Mouse (Mus musculus): ENCODE measurements around the gene Ccdc173.
"Not testable (repeated sequence)": the region's sequence is repeated elsewhere in the genome, so short reads cannot be mapped to it uniquely, and the experiment has no call there.

Gene Ccdc173

GRCm38 (mm10) chr2:69825898-69826297, 36.5 kb upstream of the Ccdc173 start:
- no peaks in the 10 kb centered on the region for H3K36me3 ChIP-seq (ENCODE audit: insufficient read depth, low read length)
- H3K9me3 ChIP-seq (ENCODE audit: low read length): no peaks in the 10 kb centered on the region
- peaks cover 33% of the 10 kb centered on the region for H3K27me3 ChIP-seq (ENCODE audit: insufficient read depth, low read length)
- no peak overlapping the region for H3K4me3 ChIP-seq (replicated peaks; ENCODE audit: low read length)
- H3K4me1 ChIP-seq (replicated peaks; ENCODE audit: low read depth, low read length): peaks cover 24% of the 10 kb centered on the region
- no peak for TF ChIP-seq POU5F1 (IDR thresholded peaks at IDR 0.05; ENCODE audit: borderline replicate concordance, low read length)
- TF ChIP-seq CTCF (conservative IDR thresholded peaks at IDR 0.05; ENCODE audit: low read length): no peak
- no peak for TF ChIP-seq NANOG (IDR thresholded peaks at IDR 0.05; ENCODE audit: borderline replicate concordance, low read length)

- no peak for TF ChIP-seq POU5F1 (IDR thresholded peaks at IDR 0.05; ENCODE audit: borderline replicate concordance, low read length)
- Histone ChIP-seq H3K9me3 (ENCODE audit: low read length) (no peaks in the 10 kb centered on the region), H3K27me3 (ENCODE audit: insufficient read depth, low read length) (peaks cover 41% of the 10 kb centered on the region), H3K4me1 (replicated peaks; ENCODE audit: low read depth, low read length) (peaks cover 21% of the 10 kb centered on the region), H3K36me3 (ENCODE audit: insufficient read depth, low read length) (no peaks in the 10 kb centered on the region), H3K4me3 (replicated peaks; ENCODE audit: low read length) (peak overlapping the region; percentile 85)
Observed at GRCm38 (mm10) chr2:69823129-69823677, 33.8 kb upstream of the Ccdc173 start.

GRCm38 (mm10) chr2:69822361-69823128, 33.2 kb upstream of the Ccdc173 start:
- Histone ChIP-seq H3K4me1 (replicated peaks; ENCODE audit: low read depth, low read length) (peaks cover 18% of the 10 kb centered on the region), H3K9me3 (ENCODE audit: low read length) (no peaks in the 10 kb centered on the region), H3K27me3 (ENCODE audit: insufficient read depth, low read length) (peaks cover 41% of the 10 kb centered on the region), H3K36me3 (ENCODE audit: insufficient read depth, low read length) (no peaks in the 10 kb centered on the region), H3K4me3 (replicated peaks; ENCODE audit: low read length) (peak overlapping the region; percentile 85)
- TF ChIP-seq POU5F1 (IDR thresholded peaks at IDR 0.05; ENCODE audit: borderline replicate concordance, low read length): no peak
- no peak for TF ChIP-seq CTCF (conservative IDR thresholded peaks at IDR 0.05; ENCODE audit: low read length)
- TF ChIP-seq NANOG (IDR thresholded peaks at IDR 0.05; ENCODE audit: borderline replicate concordance, low read length): no peak

- H3K36me3 ChIP-seq (ENCODE audit: insufficient read depth, low read length): no peaks in the 10 kb centered on the region
- H3K27me3 ChIP-seq (ENCODE audit: insufficient read depth, low read length): peaks cover 41% of the 10 kb centered on the region
- peak within 1 kb of the TSS; percentile 85 for H3K4me3 ChIP-seq (replicated peaks; ENCODE audit: low read length)
- peaks cover 18% of the 10 kb centered on the region for H3K4me1 ChIP-seq (replicated peaks; ENCODE audit: low read depth, low read length)
- no peaks in the 10 kb centered on the region for H3K9me3 ChIP-seq (ENCODE audit: low read length)
- TF ChIP-seq CTCF (conservative IDR thresholded peaks at IDR 0.05; ENCODE audit: low read length) (no peak), NANOG (IDR thresholded peaks at IDR 0.05; ENCODE audit: borderline replicate concordance, low read length) (no peak), POU5F1 (IDR thresholded peaks at IDR 0.05; ENCODE audit: borderline replicate concordance, low read length) (no peak)
Observed at GRCm38 (mm10) chr2:69821711-69822110, 32.3 kb upstream of the Ccdc173 start, which contains the start of gene Klhl23. Klhl23 (plus strand) TSS chr2:69821944.

GRCm38 (mm10) chr2:69820201-69820600, 30.8 kb upstream of the Ccdc173 start:
- Histone ChIP-seq H3K9me3 (ENCODE audit: low read length) (no peaks in the 10 kb centered on the region), H3K4me3 (replicated peaks; ENCODE audit: low read length) (no peak overlapping the region), H3K36me3 (ENCODE audit: insufficient read depth, low read length) (no peaks in the 10 kb centered on the region), H3K4me1 (replicated peaks; ENCODE audit: low read depth, low read length) (peaks cover 16% of the 10 kb centered on the region), H3K27me3 (ENCODE audit: insufficient read depth, low read length) (peaks cover 39% of the 10 kb centered on the region)
- TF ChIP-seq CTCF (conservative IDR thresholded peaks at IDR 0.05; ENCODE audit: low read length) (no peak), NANOG (IDR thresholded peaks at IDR 0.05; ENCODE audit: borderline replicate concordance, low read length) (no peak), POU5F1 (IDR thresholded peaks at IDR 0.05; ENCODE audit: borderline replicate concordance, low read length) (no peak)

GRCm38 (mm10) chr2:69818350-69819085, 29.1 kb upstream of the Ccdc173 start:
- Histone ChIP-seq H3K4me1 (replicated peaks; ENCODE audit: low read depth, low read length) (peaks cover 12% of the 10 kb centered on the region), H3K36me3 (ENCODE audit: insufficient read depth, low read length) (no peaks in the 10 kb centered on the region), H3K4me3 (replicated peaks; ENCODE audit: low read length) (no peak overlapping the region), H3K9me3 (ENCODE audit: low read length) (no peaks in the 10 kb centered on the region), H3K27me3 (ENCODE audit: insufficient read depth, low read length) (peaks cover 24% of the 10 kb centered on the region)
- TF ChIP-seq CTCF (conservative IDR thresholded peaks at IDR 0.05; ENCODE audit: low read length) (no peak), NANOG (IDR thresholded peaks at IDR 0.05; ENCODE audit: borderline replicate concordance, low read length) (no peak), POU5F1 (IDR thresholded peaks at IDR 0.05; ENCODE audit: borderline replicate concordance, low read length) (no peak)

- Histone ChIP-seq H3K4me3 (replicated peaks; ENCODE audit: low read length) (no peak overlapping the region), H3K9me3 (ENCODE audit: low read length) (no peaks in the 10 kb centered on the region), H3K4me1 (replicated peaks; ENCODE audit: low read depth, low read length) (peaks cover 1% of the 10 kb centered on the region), H3K27me3 (ENCODE audit: insufficient read depth, low read length) (peaks cover 17% of the 10 kb centered on the region), H3K36me3 (ENCODE audit: insufficient read depth, low read length) (no peaks in the 10 kb centered on the region)
- TF ChIP-seq CTCF (conservative IDR thresholded peaks at IDR 0.05; ENCODE audit: low read length): no peak
- no peak for TF ChIP-seq NANOG (IDR thresholded peaks at IDR 0.05; ENCODE audit: borderline replicate concordance, low read length)
- TF ChIP-seq POU5F1 (IDR thresholded peaks at IDR 0.05; ENCODE audit: borderline replicate concordance, low read length): no peak
Observed at GRCm38 (mm10) chr2:69816575-69816974, 27.2 kb upstream of the Ccdc173 start.

- not testable (repeated sequence) for H3K27me3 ChIP-seq (ENCODE audit: insufficient read depth, low read length); H3K4me3 ChIP-seq (replicated peaks; ENCODE audit: low read length); H3K36me3 ChIP-seq (ENCODE audit: insufficient read depth, low read length); H3K4me1 ChIP-seq (replicated peaks; ENCODE audit: low read depth, low read length); H3K9me3 ChIP-seq (ENCODE audit: low read length)
Observed at GRCm38 (mm10) chr2:69811349-69811748, 22.0 kb upstream of the Ccdc173 start.

Data from E14TG2a.4 (cell line).